In genomic region chr9:84036046-84036445, GRCm38 (mm10) we compare ENCODE assay signal across 23 mouse cellular contexts.
DNase-seq lines count a peak whose midpoint lies in the region; ATAC-seq and TF ChIP-seq lines count a peak whose summit lies in the region.
"Had no signal": no experiment of that assay in that cellular context is flagged by ENCODE, and none has a peak within 500 bp of the region (broad histone marks: within the 10 kb centered on the region; RNA-seq: fewer than 3 reads in every experiment).

No protein-coding gene starts in this region.

- DNase-seq in adrenal gland, adult 2 months: peak; percentile 28
- no peak for DNase-seq in adrenal gland, adult 8-10 months
- no peak for DNase-seq in lung, embryonic 14.5 days
- no peak for DNase-seq in lung, postnatal 25 days (ENCODE audit: low spot score)
- peak; percentile 85 for DNase-seq in 416B (ENCODE audit: low read depth)
- DNase-seq in thymus, postnatal 10 days (ENCODE audit: low spot score in 2 of 2): no peak
- DNase-seq: cerebellum, adult 11-12 months; cerebellum, adult 8-10 months; cerebellum, postnatal 10 days; cerebellum, postnatal 36 days; embryo, embryonic 11 days; gastrocnemius, postnatal 10 days; gastrocnemius, postnatal 36 days; heart, adult 2 months had no signal

- H3K4me3 ChIP-seq in lung, embryonic 14.5 days (ENCODE audit: low read depth, low read length): no peak overlapping the region
- H3K4me3 ChIP-seq in stomach, embryonic 15.5 days (replicated peaks): no peak overlapping the region
- H3K4me3 ChIP-seq: erythroblast, embryonic 14.5 days; forebrain, embryonic 13.5 days; heart, adult 2 months; heart, embryonic 10.5 days; hindbrain, embryonic 12.5 days; hindbrain, embryonic 15.5 days had no signal

- ATAC-seq in lung, embryonic 14.5 days (ENCODE audit: insufficient read depth): no peak
- no peak for ATAC-seq in stomach, embryonic 15.5 days (ENCODE audit: insufficient read depth, low FRiP score, low read depth)
- ATAC-seq: CD4-positive, CD25-positive, alpha-beta regulatory T cell, adult 4 months; forebrain, embryonic 13.5 days; forebrain, embryonic 16.5 days; intestine, postnatal 0 days had no signal

- no peaks in the 10 kb centered on the region; the same call in 1 of the 2 replicates for H3K4me1 ChIP-seq in lung, embryonic 14.5 days (ENCODE audit: insufficient read depth)
- 0 out of 2 replicates have a peak, but pooled peaks cover 10% of the 10 kb centered on the region for H3K4me1 ChIP-seq in stomach, embryonic 15.5 days

- no peak for TF ChIP-seq CTCF in lung, embryonic 14.5 days (IDR thresholded peaks at IDR 0.05; ENCODE audit: low read depth)

- H3K27ac ChIP-seq in lung, embryonic 14.5 days (ENCODE audit: low read depth): 0 out of 2 replicates have a peak overlapping the region, but pooled peaks have one; percentile 13
- H3K27ac ChIP-seq in stomach, embryonic 15.5 days: peak overlapping the region; percentile 24
- H3K27ac ChIP-seq: forebrain, embryonic 13.5 days; heart, adult 2 months; heart, embryonic 10.5 days; hindbrain, embryonic 12.5 days; hindbrain, embryonic 15.5 days had no signal

- H3K9me3 ChIP-seq in lung, embryonic 14.5 days (ENCODE audit: low read depth, low read length): no peaks in the 10 kb centered on the region
- no peaks in the 10 kb centered on the region for H3K9me3 ChIP-seq in stomach, embryonic 15.5 days
- H3K9me3 ChIP-seq: forebrain, embryonic 13.5 days; heart, embryonic 10.5 days; hindbrain, embryonic 12.5 days; hindbrain, embryonic 15.5 days had no signal

- H3K27me3 ChIP-seq in lung, embryonic 14.5 days (ENCODE audit: insufficient read depth, low read length): no peaks in the 10 kb centered on the region
- H3K27me3 ChIP-seq in stomach, embryonic 15.5 days (replicated peaks): no peaks in the 10 kb centered on the region
- H3K27me3 ChIP-seq: forebrain, embryonic 13.5 days; hindbrain, embryonic 12.5 days; hindbrain, embryonic 15.5 days had no signal

- 66% methylated on average over 8 of the region's 8 CpGs for WGBS in lung, embryonic 14.5 days
- WGBS in stomach, embryonic 15.5 days: 75% methylated on average over 8 of the region's 8 CpGs

- H3K36me3 ChIP-seq in lung, embryonic 14.5 days (ENCODE audit: insufficient read depth): no peaks in the 10 kb centered on the region
- no peaks in the 10 kb centered on the region for H3K36me3 ChIP-seq in stomach, embryonic 15.5 days
- H3K36me3 ChIP-seq: heart, embryonic 10.5 days; hindbrain, embryonic 12.5 days; hindbrain, embryonic 15.5 days had no signal

- no peak overlapping the region for H3K4me2 ChIP-seq in lung, embryonic 14.5 days
- H3K4me2 ChIP-seq in stomach, embryonic 15.5 days: no peak overlapping the region
- H3K4me2 ChIP-seq: forebrain, embryonic 13.5 days; hindbrain, embryonic 12.5 days; hindbrain, embryonic 15.5 days had no signal

- H3K9ac ChIP-seq in lung, embryonic 14.5 days: no peak overlapping the region
- no peak overlapping the region for H3K9ac ChIP-seq in stomach, embryonic 15.5 days
- H3K9ac ChIP-seq: forebrain, embryonic 13.5 days; hindbrain, embryonic 12.5 days; hindbrain, embryonic 15.5 days had no signal

Comparison
In these comparisons a context has a peak if more than half of its experiments do, and no peak if none do; other contexts are left out.
1. DNase-seq: peak in adrenal gland, adult 2 months (single experiment) and 416B (single experiment); none in adrenal gland, adult 8-10 months (single experiment), lung, embryonic 14.5 days (single experiment), lung, postnatal 25 days (single experiment) and thymus, postnatal 10 days (0 of 2).